Mouse (Mus musculus): Measurements from ENCODE around the gene Ano6. TPM values are rescaled to one million over a fixed set of nuclear protein-coding genes. Genes with fewer than 3 reads are reported as not detected.

Gene Ano6
- total RNA-seq, 2 experiments from 2014 or later: 24.8 to 26.3 TPM

GRCm38 (mm10) chr15:95849513-95850411, 59.1 kb downstream of the Ano6 start:
- DNase-seq (ENCODE audit: low spot score in 2 of 2): no peak

DNA sequence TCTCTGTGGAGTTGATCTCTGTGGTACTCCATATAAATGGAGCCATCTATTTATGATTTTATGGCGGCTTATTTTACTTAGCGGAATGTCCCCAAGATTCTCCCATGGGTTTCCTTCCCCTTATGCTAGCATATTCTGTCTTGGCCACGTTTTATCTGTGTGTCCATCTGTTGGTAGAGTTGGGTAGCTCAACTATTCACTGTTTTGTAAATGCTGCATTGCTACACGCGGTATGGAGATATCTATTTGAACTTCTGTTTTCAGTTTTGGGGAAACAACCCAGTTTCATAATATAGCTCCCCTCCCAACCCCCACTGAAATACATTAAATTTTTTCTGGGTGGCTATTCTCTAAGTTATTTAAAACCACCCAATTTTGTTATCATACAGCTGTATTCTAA, 59.9 kb downstream of the Ano6 start:
- no peak for DNase-seq (ENCODE audit: low spot score in 2 of 2)

- DNase-seq (ENCODE audit: low spot score in 2 of 2): no peak
Observed at GRCm38 (mm10) chr15:95855051-95855844, 64.6 kb downstream of the Ano6 start.

- no peak for DNase-seq (ENCODE audit: low spot score in 2 of 2)
Observed at GRCm38 (mm10) chr15:95855953-95856352, 65.3 kb downstream of the Ano6 start.

- no peak for DNase-seq (ENCODE audit: low spot score in 2 of 2)
Observed at GRCm38 (mm10) chr15:95856684-95857595, 66.3 kb downstream of the Ano6 start.

DNA sequence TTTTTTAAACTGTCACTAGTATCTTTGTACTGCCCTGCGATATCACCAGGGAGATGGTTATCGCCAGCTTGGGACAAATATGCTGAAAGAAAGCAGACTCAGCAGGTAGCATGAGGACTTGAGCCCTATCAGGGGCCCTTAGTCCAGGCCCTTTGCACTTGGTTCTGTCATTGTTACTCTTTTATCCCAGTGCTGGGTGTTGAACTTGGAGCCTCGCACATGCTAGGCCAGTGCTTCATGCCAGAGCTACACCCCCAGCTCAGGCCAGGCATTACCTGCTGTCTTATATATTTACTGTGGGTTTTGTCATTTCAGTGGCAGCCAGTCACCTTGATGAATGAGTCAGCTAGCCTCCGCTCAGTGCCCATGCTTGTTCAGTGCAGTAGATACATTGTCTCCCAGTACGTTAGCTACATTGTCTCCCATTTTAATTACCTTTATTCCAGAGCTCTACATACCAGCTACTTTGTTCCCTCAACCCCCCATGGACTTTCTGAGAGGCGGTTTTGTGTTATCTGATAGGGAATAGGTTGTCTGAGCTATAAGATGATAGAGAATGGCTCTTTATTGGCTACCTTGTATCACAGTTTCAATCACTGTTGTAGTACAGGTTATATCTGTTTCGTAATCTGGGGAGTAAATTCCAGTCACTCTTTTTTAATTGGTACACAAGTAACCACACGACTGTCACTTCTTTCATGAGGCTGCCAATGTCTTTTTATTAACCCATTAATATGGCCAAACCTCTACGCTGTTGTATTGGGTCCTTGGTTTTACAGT, 68.4 kb downstream of the Ano6 start:
- no peak for DNase-seq (ENCODE audit: low spot score in 2 of 2)

- DNase-seq (ENCODE audit: low spot score in 2 of 2): no peak
Observed at GRCm38 (mm10) chr15:95863865-95864660, 73.4 kb downstream of the Ano6 start.

DNA sequence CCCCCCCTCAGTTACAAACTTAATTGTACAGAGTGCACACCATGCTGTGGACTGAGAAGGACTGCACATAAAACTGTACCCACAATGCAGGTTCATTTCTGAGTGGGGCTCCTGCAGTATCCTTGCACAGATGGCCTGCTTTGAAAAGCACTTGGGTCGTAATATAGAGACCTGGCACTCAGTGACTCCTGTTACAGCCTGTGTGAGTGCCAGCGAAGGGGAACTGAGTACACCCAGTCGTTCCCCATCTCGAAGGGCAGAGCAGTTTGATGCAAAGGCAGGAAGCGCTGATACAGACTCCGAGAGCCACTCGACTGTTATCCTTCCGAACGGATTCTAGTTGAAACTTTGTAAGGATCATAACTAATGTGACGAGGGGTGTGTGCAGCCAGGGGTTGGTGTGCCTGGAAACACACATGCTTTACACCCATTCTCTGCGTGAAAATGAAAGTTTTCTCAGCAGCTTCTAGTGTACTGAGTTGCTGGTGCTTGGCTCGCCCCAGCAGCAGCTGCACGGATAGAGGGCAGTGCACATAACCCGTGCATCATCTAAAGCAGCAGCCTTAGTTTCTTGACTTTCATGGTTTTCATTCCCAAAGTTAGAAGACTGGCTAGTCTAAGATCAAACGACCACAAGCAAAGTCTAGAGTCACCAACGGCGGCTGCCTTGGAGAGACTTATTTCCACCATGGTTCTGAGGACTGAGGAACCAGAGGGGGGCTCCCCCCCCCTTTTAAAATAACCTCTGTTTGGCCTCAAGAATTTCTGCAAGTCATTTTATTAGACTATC, 74.9 kb downstream of the Ano6 start:
- no peak for DNase-seq (ENCODE audit: low spot score in 2 of 2)

GRCm38 (mm10) chr15:95868172-95868571, 77.5 kb downstream of the Ano6 start:
- DNase-seq (ENCODE audit: low spot score in 2 of 2): no peak

GRCm38 (mm10) chr15:95869611-95870010, 79.0 kb downstream of the Ano6 start:
- DNase-seq (ENCODE audit: low spot score in 2 of 2): no peak

- DNase-seq (ENCODE audit: low spot score in 2 of 2): no peak
Observed at GRCm38 (mm10) chr15:95871631-95872030, 81.0 kb downstream of the Ano6 start.

DNA sequence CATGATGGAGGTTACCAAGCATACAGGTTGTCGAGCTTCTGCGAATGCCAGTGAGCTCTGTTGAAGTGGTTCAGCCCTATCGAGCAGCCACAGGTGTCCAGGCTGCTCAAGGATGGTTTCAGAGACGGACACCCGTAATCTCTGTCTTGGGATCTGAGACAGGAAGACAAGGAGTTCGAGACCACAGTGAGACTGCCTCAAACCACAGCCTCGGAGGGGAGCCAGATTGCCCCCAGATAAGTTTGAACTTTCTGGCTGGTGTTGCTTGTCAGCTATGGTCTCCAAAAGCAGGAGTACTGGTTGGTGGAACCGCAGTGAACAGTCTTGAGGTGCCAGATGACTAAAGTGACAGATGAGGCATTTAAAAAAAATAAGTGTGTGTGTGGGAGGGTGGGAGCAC, 81.8 kb downstream of the Ano6 start:
- no peak for DNase-seq (ENCODE audit: low spot score in 2 of 2)

- DNase-seq (ENCODE audit: low spot score in 2 of 2): no peak
Observed at GRCm38 (mm10) chr15:95873276-95873675, 82.6 kb downstream of the Ano6 start.

- DNase-seq (ENCODE audit: low spot score in 2 of 2): no peak
Observed at GRCm38 (mm10) chr15:95874216-95874615, 83.6 kb downstream of the Ano6 start.

DNA sequence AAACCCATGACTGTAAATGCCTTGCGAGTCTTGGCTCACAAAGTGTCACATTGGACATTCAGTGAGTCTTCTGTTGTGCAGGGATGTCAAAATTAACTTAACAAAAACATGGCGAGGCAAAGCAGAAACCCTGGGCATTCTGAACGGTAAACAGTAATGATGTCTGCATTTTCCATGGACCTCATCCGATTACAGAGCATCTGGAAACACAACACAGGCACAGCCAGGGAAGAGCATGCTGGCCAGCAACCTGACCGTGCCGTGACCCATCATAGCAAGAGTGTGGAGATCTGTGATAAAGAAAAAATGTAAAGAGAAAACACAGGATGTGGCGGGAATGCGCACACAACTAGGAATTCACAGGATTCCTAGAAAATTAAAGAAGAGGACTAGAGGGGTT, 84.1 kb downstream of the Ano6 start:
- DNase-seq (ENCODE audit: low spot score in 2 of 2): no peak

DNA sequence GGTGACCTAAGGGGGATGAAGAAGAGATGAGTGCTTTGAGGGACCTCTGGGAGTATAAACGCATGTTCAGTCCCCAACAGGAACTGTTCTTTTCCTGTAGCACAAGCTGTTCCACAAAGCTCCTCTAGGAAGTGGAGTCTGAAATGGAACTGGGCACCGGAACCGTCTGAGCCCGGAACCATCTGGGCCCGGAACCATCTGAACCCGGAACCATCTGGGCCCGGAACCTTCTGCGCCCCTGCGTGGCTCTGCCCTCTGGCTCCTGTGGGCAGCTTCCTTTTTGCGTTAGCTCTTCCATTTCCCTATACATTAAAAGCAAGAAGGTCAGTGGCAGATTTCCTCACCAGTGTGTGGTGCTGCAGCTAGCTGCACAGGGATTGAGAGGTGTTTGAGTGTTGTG, 85.3 kb downstream of the Ano6 start:
- no peak for DNase-seq (ENCODE audit: low spot score in 2 of 2)

GRCm38 (mm10) chr15:95880616-95881151, 90.0 kb downstream of the Ano6 start:
- DNase-seq (ENCODE audit: low spot score in 2 of 2): no peak

DNA sequence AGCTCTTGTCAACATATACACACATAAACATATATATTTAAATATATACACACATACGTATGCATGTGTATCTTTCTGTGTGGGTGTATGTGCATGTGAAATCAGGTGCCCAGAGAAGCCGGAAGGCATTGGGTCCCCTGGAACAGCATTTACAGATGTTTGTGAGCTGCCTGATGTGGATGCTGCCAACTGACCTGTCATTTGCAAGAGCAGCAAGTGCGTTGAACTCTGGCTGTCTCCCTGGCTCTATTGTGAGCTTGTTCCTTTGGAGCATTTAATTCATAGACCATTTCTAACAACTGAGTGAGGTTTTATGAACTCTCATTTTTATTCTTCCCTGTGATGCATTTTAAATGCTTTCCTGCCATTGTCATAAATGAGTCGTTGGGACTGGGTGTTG, 91.8 kb downstream of the Ano6 start:
- no peak for DNase-seq (ENCODE audit: low spot score in 2 of 2)

GRCm38 (mm10) chr15:95883559-95883958, 92.9 kb downstream of the Ano6 start:
- no peak for DNase-seq (ENCODE audit: low spot score in 2 of 2)
